16 mouse cellular contexts compared by ENCODE assay signal in the genomic region with DNA sequence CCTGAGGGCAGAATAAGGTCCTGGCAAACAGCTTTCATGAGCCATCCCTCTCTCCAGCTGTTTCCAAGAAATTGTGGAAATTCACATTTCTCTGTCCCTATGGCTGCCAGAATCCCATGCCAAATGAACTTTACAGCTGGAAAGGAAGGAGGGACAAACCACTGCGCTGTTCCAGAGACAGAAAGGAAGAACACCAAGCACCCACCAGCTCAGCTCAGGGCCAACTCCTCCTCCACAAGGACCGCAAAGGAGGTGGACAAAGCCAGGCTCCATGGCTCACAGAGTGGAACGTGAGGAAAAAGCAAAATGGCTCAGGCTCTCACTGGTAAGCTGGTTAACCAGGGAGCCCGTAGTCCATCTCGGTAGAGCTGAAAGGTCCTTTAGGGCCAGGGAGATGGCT.
DNase-seq lines count a peak whose midpoint lies in the region; ATAC-seq lines count a peak whose summit lies in the region.
"Had no signal": no experiment of that assay in that cellular context is flagged by ENCODE, and none has a peak within 500 bp of the region (broad histone marks: within the 10 kb centered on the region; RNA-seq: fewer than 3 reads in every experiment).

No protein-coding gene starts in this region.

- no peak overlapping the region for H3K9ac ChIP-seq in kidney, embryonic 16.5 days (replicated peaks; ENCODE audit: low read length)
- H3K9ac ChIP-seq: forebrain, embryonic 15.5 days; neural tube, embryonic 13.5 days had no signal

- no peaks in the 10 kb centered on the region for H3K27me3 ChIP-seq in kidney, embryonic 16.5 days (ENCODE audit: insufficient read depth, low read length)
- H3K27me3 ChIP-seq: forebrain, embryonic 15.5 days; neural tube, embryonic 13.5 days had no signal

- H3K27ac ChIP-seq in kidney, embryonic 16.5 days (ENCODE audit: low read length): 0 out of 2 replicates have a peak overlapping the region, but pooled peaks have one; percentile 12
- H3K27ac ChIP-seq: forebrain, embryonic 15.5 days; left cerebral cortex, adult 2 months; neural tube, embryonic 13.5 days had no signal

- no peaks in the 10 kb centered on the region for H3K9me3 ChIP-seq in kidney, embryonic 16.5 days (ENCODE audit: low read length)
- H3K9me3 ChIP-seq: forebrain, embryonic 15.5 days; megakaryocyte, embryonic 14.5 days; neural tube, embryonic 13.5 days had no signal

- intact Hi-C loops in heart, postnatal 36 days (cut with DNase I): no loop called here

- DNase-seq in heart, adult 9 months (ENCODE audit: low spot score in 2 of 2): peak; percentile 30 to 72
- no peak for DNase-seq in heart, postnatal 36 days
- peak; percentile 48 for DNase-seq in lung, postnatal 10 days
- no peak for DNase-seq in lung, postnatal 25 days (ENCODE audit: low spot score)
- DNase-seq in embryo, embryonic 11 days: no peak
- no peak for DNase-seq in natural killer cell, adult 2 months (ENCODE audit: low spot score in 2 of 2)
- DNase-seq: adrenal gland, postnatal 25 days; B cell, adult 2 months; right cerebral cortex, postnatal 4 days; thymus, postnatal 4 days had no signal

- WGBS in kidney, embryonic 16.5 days: 58% methylated on average over 5 of the region's 5 CpGs

- no peak overlapping the region for H3K4me3 ChIP-seq in kidney, embryonic 16.5 days (ENCODE audit: low read length)
- H3K4me3 ChIP-seq: forebrain, embryonic 15.5 days; left cerebral cortex, adult 2 months; neural tube, embryonic 13.5 days had no signal

- peaks cover 22% of the 10 kb centered on the region for H3K4me1 ChIP-seq in kidney, embryonic 16.5 days (ENCODE audit: insufficient read depth, low read length)
- H3K4me1 ChIP-seq: forebrain, embryonic 15.5 days; megakaryocyte, embryonic 14.5 days; neural tube, embryonic 13.5 days had no signal

- no peak for ATAC-seq in kidney, embryonic 16.5 days (ENCODE audit: low FRiP score, low TSS enrichment)
- ATAC-seq: forebrain, embryonic 15.5 days had no signal

- H3K36me3 ChIP-seq in kidney, embryonic 16.5 days (ENCODE audit: insufficient read depth, low read length): no peaks in the 10 kb centered on the region
- H3K36me3 ChIP-seq: forebrain, embryonic 15.5 days; neural tube, embryonic 13.5 days had no signal

- no peak overlapping the region for H3K4me2 ChIP-seq in kidney, embryonic 16.5 days (replicated peaks; ENCODE audit: low read depth, low read length)
- H3K4me2 ChIP-seq: forebrain, embryonic 15.5 days; liver, embryonic 11.5 days; neural tube, embryonic 13.5 days had no signal

Comparison
In these comparisons a context has a peak if more than half of its experiments do, and no peak if none do; other contexts are left out.
1. DNase-seq: peak in heart, adult 9 months (2 of 2) and lung, postnatal 10 days (single experiment); none in heart, postnatal 36 days (0 of 2), lung, postnatal 25 days (single experiment), embryo, embryonic 11 days (single experiment) and natural killer cell, adult 2 months (0 of 2).